Mouse (Mus musculus): ENCODE measurements around the gene Fhl1.

- TF ChIP-seq POLR2A (IDR thresholded peaks at IDR 0.05; ENCODE audit: control insufficient read depth, extremely low read depth, insufficient read depth, low read length, poor library complexity) = no peak
- no peak for TF ChIP-seq CTCF (IDR thresholded peaks at IDR 0.05; ENCODE audit: borderline replicate concordance, control insufficient read depth, extremely low read depth, insufficient read depth, low read length, poor library complexity)
Observed at GRCm38 (mm10) chrX:56683521-56683920, 48.1 kb upstream of the Fhl1 start.
